Mouse (Mus musculus): Measurements from ENCODE around the gene Ski. TPM values are rescaled to one million over a fixed set of nuclear protein-coding genes. Genes with fewer than 3 reads are reported as not detected.

The Ski gene
- polyA plus RNA-seq, 1 experiment from 2014 or later = 21.5 TPM

GRCm38 (mm10) chr4:155133658-155134417 lies 88.6 kb downstream of the Ski start:
- peak; percentile 57 for ATAC-seq (ENCODE audit: insufficient number of reproducible peaks, insufficient read depth, low FRiP score, low TSS enrichment, low read depth)
- peak overlapping the region; percentile 58 for H3K9ac ChIP-seq
- H3K9me3 ChIP-seq = no peaks in the 10 kb centered on the region
- H3K36me3 ChIP-seq = no peaks in the 10 kb centered on the region
- H3K27me3 ChIP-seq = no peaks in the 10 kb centered on the region
- 12% methylated on average over 20 of the region's 20 CpGs for WGBS
- no peak overlapping the region for H3K4me3 ChIP-seq
- H3K4me2 ChIP-seq = peak overlapping the region; percentile 18; the same call in 1 of the 2 replicates
- peak overlapping the region; percentile 86 for H3K27ac ChIP-seq
- H3K4me1 ChIP-seq = peaks cover 72% of the 10 kb centered on the region

GRCm38 (mm10) chr4:155133188-155133587 lies 89.2 kb downstream of the Ski start:
- H3K4me2 ChIP-seq = no peak overlapping the region
- no peaks in the 10 kb centered on the region for H3K9me3 ChIP-seq
- peaks cover 67% of the 10 kb centered on the region for H3K4me1 ChIP-seq
- H3K9ac ChIP-seq = peak overlapping the region; percentile 58; the same call in 1 of the 2 replicates
- H3K36me3 ChIP-seq = no peaks in the 10 kb centered on the region
- H3K4me3 ChIP-seq = no peak overlapping the region
- H3K27ac ChIP-seq = peak overlapping the region; percentile 86
- WGBS = 22% methylated on average over 3 of the region's 3 CpGs
- no peaks in the 10 kb centered on the region for H3K27me3 ChIP-seq
- ATAC-seq (ENCODE audit: insufficient number of reproducible peaks, insufficient read depth, low FRiP score, low TSS enrichment, low read depth) = no peak

- peaks cover 65% of the 10 kb centered on the region for H3K4me1 ChIP-seq
- no peak for ATAC-seq (ENCODE audit: insufficient number of reproducible peaks, insufficient read depth, low FRiP score, low TSS enrichment, low read depth)
- H3K4me2 ChIP-seq = no peak overlapping the region
- H3K27me3 ChIP-seq = no peaks in the 10 kb centered on the region
- no peaks in the 10 kb centered on the region for H3K9me3 ChIP-seq
- no peaks in the 10 kb centered on the region for H3K36me3 ChIP-seq
- peak overlapping the region; percentile 78 for H3K27ac ChIP-seq
- 62% methylated on average over 7 of the region's 7 CpGs for WGBS
- H3K4me3 ChIP-seq = no peak overlapping the region
- H3K9ac ChIP-seq = 0 out of 2 replicates have a peak overlapping the region, but pooled peaks have one; percentile 57
Observed at GRCm38 (mm10) chr4:155130616-155131015, 91.8 kb downstream of the Ski start.

- Histone ChIP-seq H3K27ac (peak overlapping the region; percentile 78), H3K27me3 (no peaks in the 10 kb centered on the region), H3K4me1 (peaks cover 62% of the 10 kb centered on the region), H3K4me3 (no peak overlapping the region), H3K9ac (peak overlapping the region; percentile 57; the same call in 1 of the 2 replicates), H3K4me2 (no peak overlapping the region), H3K9me3 (no peaks in the 10 kb centered on the region), H3K36me3 (no peaks in the 10 kb centered on the region)
- 39% methylated on average over 14 of the region's 14 CpGs for WGBS
- no peak for ATAC-seq (ENCODE audit: insufficient number of reproducible peaks, insufficient read depth, low FRiP score, low TSS enrichment, low read depth)
Observed at GRCm38 (mm10) chr4:155129996-155130395, 92.4 kb downstream of the Ski start.

GRCm38 (mm10) chr4:155129132-155129917 lies 93.1 kb downstream of the Ski start:
- Histone ChIP-seq H3K27me3 (no peaks in the 10 kb centered on the region), H3K9me3 (no peaks in the 10 kb centered on the region), H3K27ac (peak overlapping the region; percentile 78), H3K4me1 (peaks cover 62% of the 10 kb centered on the region), H3K4me3 (no peak overlapping the region), H3K9ac (peak overlapping the region; percentile 57; the same call in 1 of the 2 replicates), H3K4me2 (no peak overlapping the region), H3K36me3 (no peaks in the 10 kb centered on the region)
- 91% methylated on average over 10 of the region's 10 CpGs for WGBS
- no peak for ATAC-seq (ENCODE audit: insufficient number of reproducible peaks, insufficient read depth, low FRiP score, low TSS enrichment, low read depth)

GRCm38 (mm10) chr4:155128411-155128810 lies 94.0 kb downstream of the Ski start:
- WGBS = 88% methylated on average over 15 of the region's 15 CpGs
- Histone ChIP-seq H3K27me3 (no peaks in the 10 kb centered on the region), H3K4me3 (no peak overlapping the region), H3K27ac (no peak overlapping the region), H3K9ac (0 out of 2 replicates have a peak overlapping the region, but pooled peaks have one; percentile 8), H3K4me2 (no peak overlapping the region), H3K4me1 (peaks cover 62% of the 10 kb centered on the region), H3K9me3 (no peaks in the 10 kb centered on the region), H3K36me3 (no peaks in the 10 kb centered on the region)
- ATAC-seq (ENCODE audit: insufficient number of reproducible peaks, insufficient read depth, low FRiP score, low TSS enrichment, low read depth) = no peak

- Histone ChIP-seq H3K9me3 (no peaks in the 10 kb centered on the region), H3K27ac (no peak overlapping the region), H3K9ac (no peak overlapping the region), H3K27me3 (no peaks in the 10 kb centered on the region), H3K4me3 (no peak overlapping the region), H3K36me3 (no peaks in the 10 kb centered on the region), H3K4me2 (no peak overlapping the region), H3K4me1 (peaks cover 68% of the 10 kb centered on the region)
- WGBS = 68% methylated on average over 7 of the region's 7 CpGs
- ATAC-seq (ENCODE audit: insufficient number of reproducible peaks, insufficient read depth, low FRiP score, low TSS enrichment, low read depth) = no peak
Observed at GRCm38 (mm10) chr4:155126602-155127372, 95.6 kb downstream of the Ski start.

- no peaks in the 10 kb centered on the region for H3K36me3 ChIP-seq
- no peak overlapping the region for H3K27ac ChIP-seq
- no peak overlapping the region for H3K4me3 ChIP-seq
- no peak overlapping the region for H3K9ac ChIP-seq
- H3K9me3 ChIP-seq = no peaks in the 10 kb centered on the region
- peaks cover 73% of the 10 kb centered on the region for H3K4me1 ChIP-seq
- no peak for ATAC-seq (ENCODE audit: insufficient number of reproducible peaks, insufficient read depth, low FRiP score, low TSS enrichment, low read depth)
- H3K27me3 ChIP-seq = no peaks in the 10 kb centered on the region
- H3K4me2 ChIP-seq = no peak overlapping the region
- WGBS = 77% methylated on average over 5 of the region's 5 CpGs
Observed at GRCm38 (mm10) chr4:155126194-155126593, 96.2 kb downstream of the Ski start.

GRCm38 (mm10) chr4:155125310-155125709 lies 97.1 kb downstream of the Ski start:
- no peak overlapping the region for H3K4me2 ChIP-seq
- no peaks in the 10 kb centered on the region for H3K9me3 ChIP-seq
- H3K27ac ChIP-seq = no peak overlapping the region
- no peak overlapping the region for H3K4me3 ChIP-seq
- no peaks in the 10 kb centered on the region for H3K36me3 ChIP-seq
- peaks cover 76% of the 10 kb centered on the region for H3K4me1 ChIP-seq
- no peak for ATAC-seq (ENCODE audit: insufficient number of reproducible peaks, insufficient read depth, low FRiP score, low TSS enrichment, low read depth)
- H3K27me3 ChIP-seq = no peaks in the 10 kb centered on the region
- no peak overlapping the region for H3K9ac ChIP-seq
- WGBS = 54% methylated on average over 7 of the region's 7 CpGs

- no peaks in the 10 kb centered on the region for H3K36me3 ChIP-seq
- H3K4me3 ChIP-seq = no peak overlapping the region
- H3K4me1 ChIP-seq = peaks cover 66% of the 10 kb centered on the region
- no peak overlapping the region for H3K4me2 ChIP-seq
- H3K27me3 ChIP-seq = no peaks in the 10 kb centered on the region
- WGBS = 69% methylated on average over 9 of the region's 9 CpGs
- H3K9me3 ChIP-seq = no peaks in the 10 kb centered on the region
- no peak for ATAC-seq (ENCODE audit: insufficient number of reproducible peaks, insufficient read depth, low FRiP score, low TSS enrichment, low read depth)
- H3K27ac ChIP-seq = peak overlapping the region; percentile 13; the same call in 1 of the 2 replicates
- no peak overlapping the region for H3K9ac ChIP-seq
Observed at GRCm38 (mm10) chr4:155123868-155124534, 98.4 kb downstream of the Ski start.

Data from embryonic facial prominence, embryonic 13.5 days (tissue).